Mouse (Mus musculus) layer of hippocampus, adult 2 months (tissue): Measurements from ENCODE around the gene Slfn8. TPM values are rescaled to one million over a fixed set of nuclear protein-coding genes. Genes with fewer than 3 reads are reported as not detected.

ENCODE experiments used
- DNase-seq, 2 experiments: peaks; one replicate each; pipeline ENCODE4 v3.0.0; 2022; ENCODE audit warnings: low spot score in 2 of 2
- H3K27ac ChIP-seq: fragments of 200-600 bp; 2 replicates; pipeline ENCODE4 v1.8.1; 2022
- H3K4me3 ChIP-seq: fragments of 200-600 bp; 2 replicates; pipeline ENCODE4 v1.8.1; 2022; ENCODE audit warnings: mild to moderate bottlenecking
- CTCF ChIP-seq: fragments of 200-600 bp; conservative IDR thresholded peaks from 2 replicates; pipeline ENCODE4 v1.8.1; 2022; ENCODE audit warnings: antibody characterized with exemption, mild to moderate bottlenecking, moderate library complexity
- long read RNA-seq, 2 experiments: library from polyadenylated mRNA; stranded (forward); transcript quantifications; one replicate each; pipeline ENCODE4 v2.0.0; 2021; ENCODE audit warnings: borderline mapping rate in 2 of 2
- total RNA-seq, 2 experiments: library from RNA; stranded (reverse); gene quantifications; 2 replicates each; pipeline ENCODE4 v1.2.3; 2021

Gene Slfn8
- under 1 TPM; 0.44 to 0.69 TPM for total RNA-seq
- long read RNA-seq, experiment 1: 0 reads
- long read RNA-seq, experiment 2: 0 reads

DNA sequence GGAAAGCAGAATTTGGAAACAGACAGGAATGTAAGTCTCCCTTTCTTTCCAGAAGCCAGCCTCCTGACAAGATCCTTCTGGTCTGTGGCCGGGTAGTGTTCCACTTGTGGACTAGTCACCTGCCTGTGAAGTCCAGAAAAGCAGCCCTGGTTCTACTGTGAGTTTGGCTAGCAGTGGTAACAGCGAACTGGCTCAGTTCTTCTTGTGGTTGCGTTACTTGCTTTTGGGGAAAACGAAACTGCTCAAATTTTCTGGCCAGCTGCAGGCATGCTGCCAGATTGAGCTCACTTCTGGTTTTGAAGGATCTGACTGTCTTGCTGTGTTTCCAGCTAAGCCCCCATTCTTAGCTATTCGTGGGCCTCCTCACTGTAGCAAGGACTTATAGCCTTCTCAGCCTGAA, at the start of gene Slfn8:
Gene Slfn8, minus strand, starts transcription at position 190 of the 400 bp plus-strand sequence.
- DNase-seq: no peak
- peak within 1 kb of the TSS; percentile 24; the same call in 1 of the 2 replicates for H3K4me3 ChIP-seq
- no peak for TF ChIP-seq CTCF

DNA sequence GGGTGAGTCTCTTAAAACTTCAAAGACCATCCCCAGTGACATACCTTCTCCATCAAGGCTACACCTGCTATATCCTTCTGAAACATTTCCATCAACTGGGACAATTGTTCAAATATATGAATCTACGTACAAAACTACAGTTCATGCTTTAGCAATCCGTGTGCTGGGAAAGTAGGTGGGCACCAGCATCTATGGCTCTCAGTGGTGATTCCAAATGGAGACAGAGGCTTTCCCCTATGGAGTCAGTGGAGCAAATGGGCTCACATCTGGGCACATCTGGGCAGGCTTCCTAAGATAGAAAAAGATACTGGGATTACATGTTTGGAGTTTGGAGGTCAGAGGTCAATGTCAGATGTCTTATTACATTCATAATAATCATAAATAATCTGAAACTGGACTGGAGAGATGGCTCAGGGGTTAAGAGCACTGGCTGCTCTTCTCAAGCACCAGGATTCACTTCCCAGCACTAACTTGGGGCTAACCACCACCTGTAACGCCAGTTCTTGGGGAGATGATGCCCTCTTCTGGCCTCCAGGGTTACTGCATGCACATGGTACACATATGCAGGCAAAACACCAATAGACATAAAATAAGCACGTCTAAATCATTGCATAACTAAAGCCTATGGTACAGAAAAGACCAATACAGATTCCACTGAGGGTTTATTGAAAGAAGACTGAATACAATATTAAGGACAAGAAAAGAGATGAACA, 47.5 kb upstream of the Slfn8 start:
- no peak overlapping the region for H3K27ac ChIP-seq
- TF ChIP-seq CTCF: peak; percentile 41
- DNase-seq: no peak
- no peak overlapping the region for H3K4me3 ChIP-seq

More for the DNA sequence above, at the start of gene Slfn8:
- peak within 1 kb of the TSS; percentile 18; the same call in 1 of the 2 replicates for H3K27ac ChIP-seq

DNA sequence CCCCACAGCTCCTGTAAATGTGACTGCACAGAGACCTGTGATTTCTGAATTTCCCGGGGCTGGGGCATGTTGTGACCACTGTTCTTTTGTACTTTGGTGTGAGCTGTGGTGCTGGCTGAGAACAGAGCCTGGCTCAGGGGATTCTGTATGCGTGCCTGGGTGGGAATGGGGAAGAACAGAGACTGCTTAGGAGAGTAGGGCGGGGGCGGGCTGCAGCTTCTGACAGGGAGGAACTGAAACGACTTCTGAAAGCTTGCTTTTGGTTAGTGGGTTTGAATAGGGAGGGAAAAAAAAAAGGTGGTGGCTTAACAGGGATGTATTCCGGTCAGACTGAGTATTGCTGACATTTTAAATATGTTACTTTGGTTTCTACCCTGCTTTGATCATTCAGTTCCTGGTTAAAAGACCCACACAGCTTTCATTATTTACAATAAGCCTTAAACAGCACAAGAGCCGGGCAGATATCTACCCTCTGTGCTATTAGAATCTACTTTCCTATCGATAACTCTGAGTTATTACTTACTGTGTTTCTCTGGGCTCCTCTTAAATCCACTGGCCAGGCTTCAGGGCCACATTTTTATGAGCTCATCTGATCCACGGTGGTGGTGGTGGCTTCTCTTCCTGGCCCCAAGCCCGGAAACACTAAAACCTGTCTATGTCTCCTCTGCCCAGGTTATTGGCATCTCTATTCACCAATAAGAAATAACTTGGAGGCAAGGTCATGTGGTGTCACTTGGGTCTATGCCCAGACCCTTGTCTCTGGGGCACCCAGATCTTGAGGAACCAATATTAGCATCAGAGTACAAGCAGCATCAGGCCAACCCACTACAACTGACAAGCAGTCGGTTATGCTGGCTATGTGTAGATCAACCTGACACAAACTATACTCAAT, 46.3 kb upstream of the Slfn8 start:
- no peak for DNase-seq

DNA sequence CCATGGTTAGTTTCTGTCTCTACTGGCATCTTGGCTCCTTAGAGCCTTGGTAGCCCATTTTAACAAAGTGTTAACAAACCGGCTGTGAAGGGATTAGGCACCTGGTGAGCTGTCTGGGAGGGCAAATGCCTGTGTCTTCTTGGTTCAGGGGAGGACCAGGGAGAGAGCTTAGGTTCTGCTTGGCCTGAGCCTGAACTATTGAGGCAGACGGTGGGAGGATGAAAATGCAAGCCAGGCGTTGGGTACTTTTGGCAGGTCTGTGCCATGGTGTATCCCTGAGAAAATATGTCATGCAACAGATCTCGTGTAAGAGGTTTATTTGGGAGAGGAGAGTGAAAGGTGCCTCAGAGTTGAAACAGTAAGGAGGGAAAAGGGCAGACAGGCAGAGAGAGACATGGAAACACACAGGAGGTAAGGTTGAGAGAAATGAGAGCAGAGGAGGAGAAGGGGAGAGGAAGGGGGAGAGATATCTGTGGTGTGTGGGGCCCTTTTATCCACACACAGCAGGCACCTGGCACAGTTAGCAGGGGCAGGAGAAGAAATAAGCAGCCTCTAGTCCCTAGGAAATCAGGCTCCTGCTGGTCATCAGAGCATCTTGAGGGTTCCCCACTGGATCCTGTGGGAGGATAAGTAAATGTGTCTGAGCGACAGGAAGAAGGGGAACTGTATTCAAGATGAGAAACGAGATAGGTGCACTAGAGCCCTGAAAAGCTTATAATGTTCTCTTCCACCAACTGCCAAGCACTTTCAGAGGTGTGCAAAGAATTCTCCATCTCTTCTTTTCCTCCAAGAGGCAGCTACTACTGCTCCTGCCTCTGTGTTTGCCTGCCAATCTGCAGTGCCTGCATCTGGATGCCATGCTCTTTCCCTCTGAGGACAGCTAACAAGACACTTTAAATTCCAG, 45.1 kb upstream of the Slfn8 start:
- no peak for TF ChIP-seq CTCF
- H3K4me3 ChIP-seq: no peak overlapping the region
- DNase-seq: no peak
- no peak overlapping the region for H3K27ac ChIP-seq

More for the DNA sequence above, 46.3 kb upstream of the Slfn8 start:
- Histone ChIP-seq H3K4me3 (no peak overlapping the region), H3K27ac (no peak overlapping the region)
- TF ChIP-seq CTCF: no peak

DNA sequence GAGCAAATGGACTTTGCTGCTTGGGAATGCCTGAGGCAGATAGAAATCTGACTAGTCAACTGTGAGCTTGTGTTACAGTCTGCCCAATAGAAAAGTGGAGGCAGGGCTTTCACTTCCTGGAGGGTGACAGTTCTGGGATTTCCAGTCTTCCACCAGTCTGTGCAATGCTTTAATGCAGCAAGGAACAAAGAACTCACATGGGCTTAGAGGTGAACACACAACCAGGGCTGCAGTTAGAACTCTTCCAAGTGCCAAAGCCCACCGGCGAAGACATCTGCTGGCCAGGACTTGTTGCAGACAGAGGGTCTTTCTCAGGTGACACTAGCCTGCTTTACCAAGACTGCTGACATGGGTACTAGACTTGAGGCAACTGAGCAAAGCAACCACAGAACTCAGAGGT, 44.3 kb upstream of the Slfn8 start, which contains the start of gene Slfn2:
Gene Slfn2, plus strand, starts transcription at position 167 of the 400 bp plus-strand sequence.
- DNase-seq: no peak
- no peak for TF ChIP-seq CTCF
- Histone ChIP-seq H3K27ac (no peak within 1 kb of the TSS), H3K4me3 (no peak within 1 kb of the TSS)

DNA sequence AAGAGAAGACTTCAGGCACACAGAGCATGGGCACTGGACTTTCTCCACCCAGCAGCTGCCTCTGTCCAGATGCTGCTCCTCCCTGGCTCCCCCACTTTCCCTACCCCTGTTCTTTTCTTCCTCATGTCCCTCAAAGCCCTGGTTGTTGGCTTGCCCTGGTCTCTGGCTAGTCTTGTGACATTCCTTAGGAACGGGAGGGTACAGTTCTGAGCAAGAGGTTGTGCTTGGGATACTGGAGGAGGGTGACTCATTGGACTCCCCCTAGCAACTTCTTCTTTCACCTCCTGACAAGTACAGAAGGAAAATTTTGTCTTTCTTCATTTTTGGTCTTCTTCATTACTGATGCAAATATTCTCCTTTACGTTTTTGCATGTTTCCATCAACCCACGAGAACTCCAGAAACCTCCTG, 43.3 kb upstream of the Slfn8 start:
- no peak for TF ChIP-seq CTCF
- no peak for DNase-seq
- H3K27ac ChIP-seq: no peak overlapping the region
- H3K4me3 ChIP-seq: no peak overlapping the region

DNA sequence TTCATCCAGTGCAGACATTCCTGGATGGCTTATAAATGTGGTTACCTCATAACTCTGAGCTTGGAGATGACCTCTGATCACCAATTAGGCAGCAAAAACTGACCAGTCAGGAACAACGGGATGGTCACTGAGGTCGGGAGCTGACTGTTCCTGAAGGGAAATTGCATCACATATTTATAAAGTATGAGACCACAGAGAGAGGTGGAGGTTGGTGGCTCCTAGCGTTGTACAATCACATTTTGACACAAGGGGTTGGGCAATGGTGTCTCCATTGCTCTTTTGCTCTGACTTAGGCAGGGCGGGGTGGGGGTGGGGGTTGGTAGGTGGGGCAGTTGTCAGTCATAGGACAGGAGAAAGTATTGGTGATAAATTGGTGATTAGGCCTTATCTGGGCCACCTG, 42.5 kb upstream of the Slfn8 start:
- TF ChIP-seq CTCF: no peak
- Histone ChIP-seq H3K4me3 (no peak overlapping the region), H3K27ac (no peak overlapping the region)
- no peak for DNase-seq

DNA sequence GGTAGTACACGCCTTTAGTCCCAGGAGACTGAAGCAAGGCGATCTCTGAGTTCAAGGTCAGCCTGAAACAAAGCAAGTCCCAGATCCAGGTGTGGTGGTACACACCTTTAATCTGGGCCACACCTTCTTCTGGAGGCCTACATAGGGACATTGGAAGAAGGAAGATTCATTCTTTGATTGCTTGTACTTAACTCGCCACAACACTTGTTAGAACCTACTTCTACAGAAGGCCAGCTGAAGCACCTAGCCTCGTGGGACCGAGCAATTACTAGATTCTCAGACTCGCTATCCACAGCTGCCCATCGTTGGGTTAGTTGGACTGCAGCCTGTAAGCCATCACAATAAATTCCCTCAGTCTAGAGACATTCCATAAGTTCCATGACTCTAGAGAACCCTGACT, 41.2 kb upstream of the Slfn8 start:
- H3K4me3 ChIP-seq: no peak overlapping the region

DNA sequence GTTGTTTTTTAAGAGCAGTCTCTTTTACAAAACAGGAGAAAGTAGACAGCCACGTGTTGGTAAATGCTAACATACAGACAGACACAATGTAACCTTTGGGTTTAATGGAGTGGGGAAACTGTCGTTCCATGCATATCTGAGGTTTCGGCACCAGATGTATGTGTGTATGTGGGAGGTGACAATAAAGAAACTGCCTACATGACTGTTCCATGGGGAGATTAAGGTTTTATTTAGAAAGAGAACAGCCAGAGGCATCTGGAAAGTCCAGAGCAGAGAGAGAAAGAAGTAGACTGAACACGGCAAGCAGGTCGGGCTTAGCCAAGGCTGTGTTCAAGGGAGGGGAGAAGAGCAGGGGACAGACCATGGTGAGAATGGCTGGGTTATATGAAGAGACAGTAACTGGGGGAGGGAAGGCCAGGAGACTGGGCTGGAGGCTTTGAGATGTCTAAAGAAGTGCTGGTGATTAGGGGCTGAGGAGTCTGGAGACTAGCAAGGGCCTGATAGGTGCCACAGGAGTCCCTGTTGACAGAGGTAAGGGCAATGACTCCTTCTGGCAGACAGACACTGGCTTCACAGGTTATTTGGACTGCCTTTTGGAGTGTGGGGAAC, 39.9 kb upstream of the Slfn8 start:
- no peak for TF ChIP-seq CTCF
- Histone ChIP-seq H3K27ac (no peak overlapping the region), H3K4me3 (no peak overlapping the region)
- no peak for DNase-seq

More for the DNA sequence above, 41.2 kb upstream of the Slfn8 start:
- TF ChIP-seq CTCF: no peak
- H3K27ac ChIP-seq: no peak overlapping the region
- DNase-seq: no peak

DNA sequence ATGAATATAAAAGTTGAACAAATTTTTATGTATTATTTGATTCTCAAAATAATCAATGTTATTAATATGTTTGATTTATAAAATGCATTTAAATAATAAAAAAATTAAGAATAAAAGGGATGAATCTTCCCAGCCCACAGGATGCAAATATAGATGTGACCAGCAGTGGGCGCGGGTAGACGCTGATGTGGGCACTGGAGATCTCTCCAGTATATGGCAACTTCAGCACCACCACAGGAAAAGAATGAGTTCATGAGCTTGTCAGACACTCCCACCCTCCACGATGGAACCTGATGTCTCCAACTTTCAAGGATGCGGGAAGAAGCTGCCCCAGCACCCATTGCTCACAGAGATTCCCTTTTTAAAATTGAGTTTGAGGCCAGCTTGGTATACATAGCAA, 37.3 kb upstream of the Slfn8 start:
- TF ChIP-seq CTCF: peak; percentile 90
- Histone ChIP-seq H3K4me3 (no peak overlapping the region), H3K27ac (no peak overlapping the region)
- peak; percentile 9 to 38 for DNase-seq

DNA sequence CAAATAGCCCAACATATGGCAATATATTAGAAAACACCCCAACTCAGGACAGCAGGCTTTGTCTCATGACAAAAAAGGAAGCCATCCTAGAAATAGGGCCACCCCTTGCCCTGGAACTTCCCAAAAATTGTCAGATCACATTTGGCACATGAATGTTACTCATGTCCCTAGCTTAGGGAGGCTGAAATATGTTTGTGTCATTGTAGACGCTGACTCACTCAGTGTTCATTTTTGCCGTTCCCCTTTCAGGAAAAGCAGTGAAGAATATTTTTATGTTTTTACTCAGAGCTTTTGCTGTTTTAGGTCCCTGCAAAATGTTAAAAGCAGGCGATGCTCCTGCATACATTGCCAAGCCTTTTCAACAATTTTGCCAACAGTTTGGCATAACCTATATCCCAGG, 25.0 kb upstream of the Slfn8 start:
- no peak overlapping the region for H3K27ac ChIP-seq
- no peak for TF ChIP-seq CTCF
- H3K4me3 ChIP-seq: no peak overlapping the region
- no peak for DNase-seq

DNA sequence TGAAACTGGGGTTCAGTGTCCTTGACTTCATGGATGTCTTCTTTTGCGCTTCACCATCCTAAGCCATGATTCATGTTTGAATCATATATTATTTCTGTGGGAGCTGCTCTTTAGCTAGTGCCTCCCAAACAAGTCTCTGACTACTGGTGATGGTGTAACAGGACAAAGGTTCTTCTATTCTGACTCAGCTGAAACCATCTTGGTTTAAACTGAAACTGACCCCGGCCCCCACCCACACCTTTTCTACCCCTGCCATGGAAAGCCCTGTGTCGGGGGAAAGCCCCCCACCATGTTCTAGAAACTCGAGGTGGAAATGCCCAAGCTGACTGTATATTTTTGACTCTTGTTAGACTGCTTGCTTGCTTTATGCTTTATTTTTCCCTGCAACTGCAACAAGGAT, 23.3 kb upstream of the Slfn8 start:
- no peak for TF ChIP-seq CTCF
- DNase-seq: no peak
- H3K27ac ChIP-seq: no peak overlapping the region

More for the DNA sequence above, 23.3 kb upstream of the Slfn8 start:
- no peak overlapping the region for H3K4me3 ChIP-seq
